Mouse (Mus musculus) layer of hippocampus, postnatal 25 days (tissue): ENCODE measurements around the gene Dthd1. TPM values are rescaled to one million over a fixed set of nuclear protein-coding genes. Genes with fewer than 3 reads are reported as not detected.

Source experiments
- DNase-seq, 2 experiments: peaks; one replicate each; pipeline ENCODE4 v3.0.0; 2022; ENCODE audit warnings: mixed read lengths in 2 of 2, low spot score in 1 of 2; ENCODE audit errors: extremely low spot score in 1 of 2
- total RNA-seq, 2 experiments: library from RNA; stranded (reverse); gene quantifications; 2 replicates each; pipeline ENCODE4 v1.2.3; 2021

Dthd1 gene
- total RNA-seq, result under 1 TPM in 1 of 2 experiments, not detected in 1; 0.10 TPM

DNA sequence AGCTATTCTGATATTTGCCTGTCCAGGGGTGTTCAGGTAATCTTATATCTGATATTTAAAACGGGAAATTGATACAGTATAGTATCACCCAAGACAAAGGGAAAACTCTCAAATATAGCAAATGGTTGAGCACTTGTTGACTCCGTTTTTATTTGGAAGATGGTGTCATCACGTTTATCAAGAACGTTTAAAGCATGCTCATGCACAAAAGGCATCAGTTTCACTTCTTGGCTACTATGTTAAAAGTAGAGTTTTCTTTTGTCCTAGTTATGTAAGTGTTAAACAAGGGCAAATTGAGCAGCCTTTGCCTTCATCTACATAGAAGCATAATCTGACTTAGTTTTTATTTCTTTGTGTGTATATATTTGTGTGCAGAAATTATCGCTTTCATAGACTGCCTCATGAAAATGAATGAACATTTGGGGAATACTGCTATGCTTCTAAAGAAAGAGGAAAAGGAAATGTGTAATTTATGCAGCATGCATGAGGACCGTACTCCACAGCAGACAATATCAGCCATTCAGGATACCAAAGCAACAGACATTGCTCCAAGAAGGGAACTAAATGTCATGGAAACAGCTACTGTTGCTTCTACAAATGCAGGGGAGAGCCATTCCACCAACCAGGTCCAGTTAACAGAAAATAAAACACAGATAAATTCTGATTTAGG, at the start of gene Dthd1:
Gene Dthd1, plus strand, starts transcription at position 422 of the 670 bp plus-strand sequence.
- DNase-seq, result no peak

- no peak for DNase-seq
Observed at GRCm38 (mm10) chr5:62764161-62764560, 49.5 kb upstream of the Dthd1 start.

DNA sequence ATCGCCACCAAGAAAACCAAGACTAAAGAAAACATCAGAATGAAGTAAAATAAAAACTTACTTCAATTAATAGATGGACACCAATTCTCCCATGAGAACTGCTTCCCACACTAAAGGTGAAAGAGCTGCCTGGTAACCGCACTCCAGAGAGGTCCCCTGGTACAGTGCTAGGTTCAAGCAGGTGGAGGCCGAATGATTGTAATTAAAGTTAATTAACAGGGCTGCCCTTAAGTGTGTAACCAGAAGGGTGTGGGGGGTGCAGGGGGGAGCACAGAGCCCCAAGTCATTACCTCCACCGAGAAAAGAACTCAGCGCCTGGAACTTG, 48.2 kb upstream of the Dthd1 start:
- DNase-seq, result no peak

- DNase-seq, result peak; percentile 36 to 53
Observed at GRCm38 (mm10) chr5:62765784-62766701, 47.6 kb upstream of the Dthd1 start, which contains the start of gene Arap2. Gene Arap2, minus strand, starts transcription at chr5:62766159.

- no peak for DNase-seq
Observed at GRCm38 (mm10) chr5:62771775-62772599, 41.6 kb upstream of the Dthd1 start.

DNA sequence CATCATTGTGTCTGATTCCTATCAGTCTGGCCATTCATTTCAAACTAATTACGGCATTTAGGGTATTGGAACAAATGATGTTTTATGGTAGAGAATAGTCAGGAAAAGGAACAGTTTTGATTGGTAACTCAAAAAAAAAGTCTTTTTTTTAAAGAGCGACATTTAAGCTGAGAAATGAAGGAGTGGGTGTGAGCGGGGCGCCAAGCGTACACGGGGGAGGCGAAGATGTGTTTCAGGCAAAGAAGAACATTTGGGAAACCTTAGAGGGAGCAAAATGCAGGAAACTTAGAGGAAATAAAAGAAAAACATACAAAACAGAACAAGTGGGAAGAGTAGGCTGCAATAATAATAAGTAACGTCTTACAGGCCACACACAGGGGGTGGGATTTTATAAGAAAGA, 35.8 kb upstream of the Dthd1 start:
- DNase-seq, result no peak

- no peak for DNase-seq
Observed at GRCm38 (mm10) chr5:62778682-62779081, 34.9 kb upstream of the Dthd1 start.

GRCm38 (mm10) chr5:62786809-62787208, 26.8 kb upstream of the Dthd1 start:
- DNase-seq, result no peak

DNA sequence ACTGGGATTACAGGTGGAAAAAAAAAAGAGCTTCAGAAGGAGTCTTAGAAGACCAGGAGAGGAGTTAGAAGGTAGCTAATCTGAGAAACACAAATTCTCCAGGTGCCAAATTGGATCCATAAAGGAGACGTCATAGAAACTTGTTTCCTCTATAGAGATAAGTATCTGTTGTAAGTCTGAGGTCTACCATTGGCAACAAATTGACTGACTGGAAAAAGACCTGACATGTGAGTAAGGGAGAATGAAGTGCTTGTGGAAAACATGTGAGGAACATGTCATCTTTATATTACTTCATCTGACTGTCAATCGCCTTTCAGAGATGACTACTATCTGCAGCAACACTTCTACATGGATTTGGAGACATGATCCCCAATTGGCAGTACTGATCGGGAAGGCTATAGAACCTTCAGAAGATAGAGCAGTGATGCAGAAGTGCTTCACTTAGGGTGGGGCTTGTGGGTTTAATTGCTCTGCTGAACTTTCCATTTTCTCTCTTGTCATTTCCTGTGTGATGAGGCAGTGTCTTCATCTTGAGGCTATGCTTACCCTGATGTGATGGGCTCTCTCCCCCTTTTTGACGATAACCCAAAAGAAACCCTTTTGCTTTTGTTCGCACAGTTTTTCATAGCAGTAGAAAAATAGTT, 22.6 kb upstream of the Dthd1 start:
- no peak for DNase-seq

GRCm38 (mm10) chr5:62792776-62793175, 20.8 kb upstream of the Dthd1 start:
- no peak for DNase-seq

DNA sequence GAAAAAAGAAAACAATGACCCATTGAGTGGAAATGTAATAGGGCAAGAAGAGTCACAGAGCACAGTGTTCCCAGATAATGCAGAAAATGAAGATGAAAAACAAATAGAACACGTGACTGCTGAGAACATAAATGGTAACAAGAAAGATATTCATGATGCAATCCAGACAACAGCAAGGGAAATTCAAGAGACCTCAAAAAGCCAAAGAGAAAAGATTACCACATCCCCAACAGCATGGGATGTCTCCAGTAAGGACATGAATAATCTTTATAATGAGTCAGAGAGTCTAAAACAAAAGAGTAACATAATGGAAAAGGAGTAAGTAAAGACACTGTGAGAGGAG, 420 bp downstream of the Dthd1 start:
- no peak for DNase-seq

- no peak for DNase-seq
Observed at GRCm38 (mm10) chr5:62815741-62816140, 2.1 kb downstream of the Dthd1 start.

DNA sequence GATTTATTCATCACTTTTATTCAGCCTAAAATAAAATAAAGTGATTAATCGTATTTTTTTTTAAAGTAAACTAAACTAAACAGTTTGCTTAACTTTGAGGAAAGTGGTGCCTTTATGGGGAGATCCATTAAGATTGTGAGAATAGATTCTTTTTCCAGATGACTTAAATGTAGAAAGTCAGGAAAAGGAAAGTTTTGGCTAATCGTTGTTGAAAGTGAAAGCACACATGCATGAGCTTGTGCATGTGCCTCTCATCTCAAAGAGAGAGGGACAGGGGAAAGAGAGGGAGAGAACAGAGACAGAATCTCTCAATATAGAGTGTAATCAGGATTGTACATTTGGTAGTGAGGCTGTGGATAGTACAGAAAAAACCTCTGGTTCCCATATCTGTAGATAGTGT, 5.9 kb downstream of the Dthd1 start:
- no peak for DNase-seq

DNA sequence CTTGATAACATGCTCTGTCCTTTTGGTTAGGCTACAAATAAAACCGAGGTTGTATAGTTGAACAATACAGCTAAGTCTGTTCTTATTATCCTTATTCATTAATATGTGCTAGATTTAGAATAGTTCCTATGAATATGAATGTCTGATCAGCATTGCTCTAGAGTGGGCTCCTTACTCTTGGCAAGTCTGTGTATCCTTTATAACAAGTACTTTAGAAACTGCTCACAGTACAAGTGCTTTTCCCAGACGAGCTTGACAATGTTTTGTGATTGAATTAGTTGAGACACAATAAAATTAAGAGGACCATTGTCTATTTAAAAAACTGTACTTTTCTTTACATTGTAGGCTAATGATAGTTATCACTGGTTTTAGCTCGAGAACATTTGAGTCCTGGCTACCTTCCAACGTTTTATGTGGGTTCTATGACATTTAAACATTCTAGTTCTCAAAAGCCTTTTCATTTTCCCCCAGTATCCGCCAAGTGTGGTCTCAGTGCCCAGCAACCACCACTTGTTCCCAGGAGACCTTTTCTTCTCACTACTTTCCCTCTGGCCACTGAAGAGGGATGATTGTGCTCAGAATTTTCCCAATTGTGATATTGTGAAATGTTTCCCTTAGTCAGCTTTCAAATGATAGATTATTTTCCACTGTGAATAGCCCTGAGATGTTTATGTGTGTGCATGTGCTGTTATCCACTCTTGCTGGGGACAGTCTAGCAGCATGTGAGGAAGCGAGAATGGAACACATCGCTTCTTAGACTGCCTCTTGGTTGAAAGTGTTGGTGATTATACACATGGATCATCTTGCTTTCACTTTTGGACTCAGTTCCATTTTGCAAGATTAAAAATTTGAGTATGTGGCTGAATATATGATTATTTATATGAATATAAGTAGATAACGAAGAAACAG, 7.0 kb downstream of the Dthd1 start:
- no peak for DNase-seq

GRCm38 (mm10) chr5:62842955-62843730, 29.5 kb downstream of the Dthd1 start:
- DNase-seq, result no peak

DNA sequence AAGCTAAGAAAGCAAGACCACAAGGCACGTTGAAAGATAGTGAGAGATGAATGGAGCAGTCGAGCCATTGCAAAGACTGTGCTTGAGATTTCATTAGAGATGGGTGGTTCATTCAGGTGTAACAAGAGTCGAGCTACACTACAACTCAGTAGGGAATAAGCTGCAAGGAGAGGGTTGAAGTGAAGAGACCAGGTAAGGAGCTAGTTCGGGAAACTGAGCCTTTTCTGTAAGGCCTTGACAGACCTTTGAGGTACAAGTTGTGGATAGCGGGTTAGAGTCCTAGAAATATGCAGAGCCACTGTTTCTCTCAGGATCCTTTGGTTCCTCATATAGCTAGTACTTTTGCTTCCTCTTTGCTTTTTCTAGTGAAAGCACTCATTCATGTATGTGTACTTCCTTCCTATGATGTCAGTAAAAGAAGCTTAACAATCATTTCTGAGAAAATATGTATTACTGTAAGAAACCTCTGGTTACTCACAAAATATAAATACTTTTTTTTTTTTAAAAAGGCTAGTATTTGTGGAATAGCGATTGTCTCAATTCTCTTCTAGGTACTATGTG, 33.0 kb downstream of the Dthd1 start:
- no peak for DNase-seq

GRCm38 (mm10) chr5:62851337-62851736, 37.7 kb downstream of the Dthd1 start:
- no peak for DNase-seq

DNA sequence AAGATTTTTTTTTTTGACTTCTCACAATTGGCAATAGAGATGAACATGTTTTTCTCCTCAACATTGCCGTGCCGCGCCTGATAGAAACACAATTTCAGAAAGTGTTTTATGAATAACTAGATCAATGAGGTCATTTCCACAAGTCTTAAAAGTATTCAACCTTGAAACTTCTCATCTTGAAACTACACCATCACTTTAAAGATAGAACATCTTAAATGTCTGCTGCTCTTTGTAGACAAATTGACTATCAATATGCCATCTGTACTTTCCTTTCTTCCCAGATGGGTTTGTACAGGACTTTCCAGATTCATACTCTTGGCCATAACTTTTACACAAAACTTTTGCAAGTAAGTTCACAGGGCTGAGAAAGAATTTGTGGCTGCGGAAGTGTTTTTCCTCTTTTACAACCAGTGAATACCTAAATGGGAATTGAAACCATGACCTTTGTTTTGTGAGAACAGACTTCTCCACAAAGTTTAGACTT, 40.8 kb downstream of the Dthd1 start:
- DNase-seq, result no peak
